Mouse (Mus musculus) fat pad, adult 2 months (tissue): ENCODE measurements around the gene Rere.

ENCODE experiments used
- DNase-seq: peaks from one replicate; pipeline ENCODE4 v3.0.0-alpha.2; 2011; ENCODE audit warnings: low read depth, low spot score; ENCODE audit errors: extremely low read depth

The Rere gene

GRCm38 (mm10) chr4:150340796-150341525 is 59.5 kb downstream of the Rere start:
- no peak for DNase-seq

DNA sequence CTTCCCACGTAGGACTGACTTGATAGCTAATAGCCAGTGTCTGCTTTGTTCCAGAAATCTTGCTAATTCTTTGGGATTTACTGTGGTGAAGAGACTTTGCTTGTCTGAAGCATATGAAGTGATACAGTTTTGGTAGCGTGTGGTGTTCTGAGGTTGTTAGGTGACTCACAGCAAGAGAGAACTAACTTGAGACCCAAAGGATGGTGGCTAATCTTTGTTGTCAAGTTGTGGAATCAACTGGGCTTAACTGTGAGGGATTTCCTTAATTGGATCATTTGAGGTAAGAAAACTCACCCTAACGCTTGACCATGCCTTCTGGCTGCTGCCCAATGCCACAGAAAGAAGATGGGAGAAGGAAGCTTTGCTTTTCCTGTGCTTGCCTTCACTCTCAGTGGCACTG is 63.1 kb downstream of the Rere start:
- DNase-seq: no peak

DNA sequence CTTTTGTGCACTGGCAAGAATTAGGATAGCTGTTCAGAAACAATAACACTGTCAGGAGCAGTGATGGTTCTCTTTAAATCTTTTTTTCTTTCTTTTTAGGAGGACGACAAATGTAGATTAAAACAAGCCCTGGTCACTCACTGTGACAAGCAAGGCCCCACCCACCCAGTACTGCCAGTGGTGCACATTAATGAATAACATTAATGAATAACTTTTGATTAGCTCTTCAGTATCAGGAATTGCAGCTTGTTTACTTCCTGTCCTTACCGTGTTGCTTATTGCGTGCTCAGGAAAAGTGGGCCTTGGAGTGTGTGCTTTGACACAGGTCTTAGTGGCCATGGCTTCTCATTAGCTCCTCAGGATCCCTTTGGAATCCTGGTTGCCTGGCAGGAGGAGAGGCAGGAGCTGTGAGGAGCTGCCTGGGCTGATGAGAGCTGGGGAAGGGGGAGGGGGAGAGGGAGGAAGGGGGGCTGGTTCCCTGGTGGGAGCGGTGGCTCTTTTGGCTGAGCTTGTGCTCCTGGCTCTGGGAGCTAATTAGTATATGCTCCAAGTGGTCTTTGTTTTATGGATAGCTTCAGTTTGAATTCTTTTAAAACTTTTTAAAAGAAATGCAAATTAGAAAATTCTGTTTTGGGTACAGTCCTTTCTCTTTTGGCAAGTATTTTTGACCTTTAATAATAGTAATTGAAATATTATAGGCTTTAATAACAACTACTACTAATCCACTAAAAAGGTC is 65.4 kb downstream of the Rere start:
- DNase-seq: no peak

DNA sequence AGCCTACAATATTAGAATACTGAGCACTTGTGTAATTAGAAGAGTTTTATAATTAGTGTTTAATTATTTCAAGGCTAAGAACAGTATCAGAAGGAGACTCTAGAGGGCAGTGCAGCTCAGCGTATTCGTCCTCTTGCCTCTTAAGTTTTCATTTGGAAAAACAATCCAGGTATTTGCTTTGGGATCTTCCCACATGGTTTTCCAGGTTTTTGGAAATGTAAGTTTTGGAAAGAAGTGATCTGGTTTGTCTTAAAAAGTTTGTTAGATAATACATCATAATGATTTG is 65.9 kb downstream of the Rere start:
- no peak for DNase-seq

DNA sequence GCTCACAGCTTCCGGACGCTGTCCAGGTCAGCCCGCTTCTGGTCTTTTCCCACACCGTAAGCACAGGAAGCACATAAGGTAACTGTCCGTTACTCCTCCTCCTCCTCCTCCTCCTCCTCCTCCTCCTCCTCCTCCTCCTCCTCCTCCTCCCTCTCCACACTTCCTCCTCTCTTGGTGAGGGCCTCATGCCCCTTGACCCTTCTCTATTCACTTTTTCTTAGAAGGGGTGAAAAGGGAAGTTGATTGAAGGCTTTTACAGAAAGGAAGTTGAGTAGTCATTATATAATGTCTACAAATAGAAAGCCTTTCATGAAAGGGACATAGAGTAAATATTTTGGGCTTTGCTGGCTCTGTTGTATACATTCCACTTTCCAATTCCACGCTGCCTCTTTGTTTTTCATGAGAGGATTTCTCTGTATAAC is 68.2 kb downstream of the Rere start:
- DNase-seq: no peak

GRCm38 (mm10) chr4:150351419-150352075 is 70.1 kb downstream of the Rere start:
- DNase-seq: peak; percentile 90

GRCm38 (mm10) chr4:150352736-150353135 is 71.3 kb downstream of the Rere start:
- DNase-seq: no peak

GRCm38 (mm10) chr4:150353376-150353900 is 72.0 kb downstream of the Rere start:
- no peak for DNase-seq

DNA sequence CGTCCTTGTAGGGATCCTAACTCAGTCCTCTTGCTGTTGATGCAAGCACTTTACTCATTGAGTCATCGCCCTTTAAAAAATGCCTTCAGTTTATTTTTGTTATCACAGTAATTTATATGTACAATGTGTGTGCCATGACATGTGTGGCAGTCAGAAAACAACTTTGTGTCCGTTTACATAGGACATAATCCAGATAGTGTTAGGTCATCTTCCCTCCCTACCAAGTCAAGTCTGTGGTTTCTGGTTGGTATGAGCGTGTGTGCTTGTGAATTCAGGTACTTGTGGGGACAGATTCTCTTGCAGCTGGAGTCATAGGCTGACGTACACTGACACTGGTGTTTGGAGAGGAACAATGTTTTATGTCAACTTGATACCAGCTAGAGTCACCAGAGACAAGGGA is 74.4 kb downstream of the Rere start:
- no peak for DNase-seq

DNA sequence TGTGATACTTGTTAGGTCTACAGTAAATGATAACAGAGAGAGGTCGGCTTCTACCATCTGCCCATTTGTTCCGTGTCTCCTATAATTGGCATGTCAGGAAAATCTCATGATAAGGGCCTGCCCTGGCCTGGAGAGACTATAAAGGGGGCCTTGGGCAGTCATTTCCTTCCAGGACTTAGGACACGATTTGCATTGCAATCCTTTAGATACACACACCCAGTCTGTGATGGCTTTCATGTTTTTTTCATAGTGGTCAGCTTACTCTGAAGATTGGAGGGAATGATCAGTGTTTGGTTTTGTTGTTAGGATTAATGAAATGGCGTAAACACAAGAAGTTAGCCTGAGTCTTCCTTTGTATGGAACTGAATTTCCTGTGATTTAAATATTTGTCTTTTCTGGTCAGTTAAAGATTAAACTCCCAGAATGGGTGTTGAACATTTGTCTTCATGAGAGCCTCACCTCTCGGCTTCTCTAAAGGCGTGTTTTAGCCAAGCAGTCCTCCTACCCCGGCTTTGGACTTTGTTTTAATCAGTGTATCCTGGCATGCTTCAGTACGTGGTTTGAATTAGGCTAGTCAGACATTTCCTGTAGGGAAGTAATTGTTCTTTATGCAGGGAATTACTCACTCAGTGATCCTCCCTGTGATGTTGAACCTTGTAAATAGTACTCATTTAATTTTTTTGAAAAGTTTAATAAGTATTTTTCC is 80.7 kb downstream of the Rere start:
- DNase-seq: no peak

GRCm38 (mm10) chr4:150362858-150363257 is 81.4 kb downstream of the Rere start:
- no peak for DNase-seq

DNA sequence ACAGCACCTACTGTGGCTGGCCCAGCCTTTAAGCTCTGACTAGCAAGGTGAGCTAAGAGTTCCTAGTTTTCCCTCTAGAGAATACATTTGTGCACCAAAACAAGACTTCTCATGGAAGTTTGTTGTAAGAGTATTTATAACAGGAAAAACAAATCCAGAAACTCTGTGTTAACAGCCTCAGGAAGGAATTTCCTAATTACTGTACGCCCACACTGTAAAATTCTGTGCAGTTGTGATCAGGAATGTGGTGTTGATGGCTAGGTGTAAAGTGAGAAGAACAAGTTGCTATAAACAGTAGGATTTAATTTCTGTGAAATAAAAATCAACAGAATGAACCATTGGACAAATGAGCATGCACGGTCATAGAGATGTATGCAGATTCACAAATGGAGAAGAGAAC is 83.3 kb downstream of the Rere start:
- DNase-seq: no peak

DNA sequence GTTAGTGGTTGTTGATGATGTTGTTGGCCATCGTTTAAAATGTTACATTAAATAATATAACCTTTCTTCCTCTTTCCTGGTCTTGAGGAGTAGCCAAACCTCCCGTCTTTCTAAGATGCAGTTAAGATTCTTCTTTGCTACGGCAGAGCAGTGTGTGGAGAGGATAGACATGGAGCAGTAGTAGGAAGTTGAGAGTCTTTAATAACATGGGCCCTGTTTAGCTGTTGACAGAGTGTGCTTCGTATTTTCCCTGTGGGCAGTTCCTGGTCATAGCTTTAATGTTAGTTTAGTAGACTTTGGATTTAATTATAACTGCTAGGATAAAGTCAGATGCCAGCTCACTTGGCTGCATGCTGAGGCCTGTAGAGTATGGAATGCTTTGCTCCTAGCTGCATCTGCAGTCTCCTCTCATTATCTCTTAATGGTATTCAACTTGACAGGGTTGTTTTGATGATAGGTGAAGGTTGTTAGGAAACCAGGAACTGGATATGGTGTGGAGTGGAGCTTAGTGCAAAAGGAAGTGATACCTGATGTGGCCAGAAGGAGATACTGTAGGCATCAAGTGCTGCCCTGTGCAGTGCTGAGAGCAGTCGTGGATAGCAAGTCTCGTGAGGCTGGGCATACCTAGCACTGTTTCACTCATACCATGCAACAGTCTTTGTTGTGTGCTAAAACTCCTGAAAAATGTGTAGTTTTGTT is 85.2 kb downstream of the Rere start:
- peak; percentile 80 for DNase-seq

DNA sequence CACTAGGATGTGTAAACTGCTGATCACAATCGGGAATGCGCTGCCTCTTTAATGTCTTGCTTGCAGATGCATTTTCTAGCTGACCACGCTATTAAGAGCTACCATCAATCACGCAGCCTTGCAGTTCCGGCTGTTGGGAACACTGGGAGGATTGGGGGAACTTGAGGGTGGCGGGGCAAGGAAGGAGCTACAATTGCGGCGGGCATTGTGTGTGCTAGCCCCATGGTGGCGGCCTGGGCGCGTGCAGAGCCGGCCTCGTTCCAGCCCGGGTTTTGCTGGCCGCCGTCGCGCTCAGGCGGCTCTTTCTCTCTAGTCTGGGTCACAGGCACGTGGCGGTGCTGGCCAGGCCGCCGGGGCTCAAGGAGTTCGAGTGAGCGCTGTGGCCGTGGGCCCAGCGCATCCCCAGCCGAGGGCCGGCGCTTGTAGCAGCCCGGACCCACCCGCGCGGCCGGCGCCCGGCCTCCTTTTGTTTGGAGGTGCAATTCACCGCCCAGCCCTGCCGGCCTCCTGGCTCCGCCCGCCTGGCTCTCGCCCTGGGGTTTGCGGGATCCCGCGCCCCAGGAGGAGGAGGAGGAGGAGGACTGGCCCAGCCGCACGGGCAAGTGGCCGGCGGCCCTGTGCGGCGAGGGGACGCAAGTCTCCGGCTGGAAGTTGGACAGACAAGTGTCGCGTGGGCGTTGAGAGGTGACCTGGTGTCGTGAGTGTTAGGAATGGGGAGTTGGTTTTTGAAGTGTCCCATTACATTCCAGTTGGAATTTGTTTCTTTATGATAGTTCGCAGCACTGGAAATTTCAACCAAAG is 90.3 kb downstream of the Rere start:
- no peak for DNase-seq

GRCm38 (mm10) chr4:150372631-150373041 is 91.2 kb downstream of the Rere start:
- no peak for DNase-seq

GRCm38 (mm10) chr4:150373111-150374109 is 92.0 kb downstream of the Rere start:
- peak; percentile 92 for DNase-seq

DNA sequence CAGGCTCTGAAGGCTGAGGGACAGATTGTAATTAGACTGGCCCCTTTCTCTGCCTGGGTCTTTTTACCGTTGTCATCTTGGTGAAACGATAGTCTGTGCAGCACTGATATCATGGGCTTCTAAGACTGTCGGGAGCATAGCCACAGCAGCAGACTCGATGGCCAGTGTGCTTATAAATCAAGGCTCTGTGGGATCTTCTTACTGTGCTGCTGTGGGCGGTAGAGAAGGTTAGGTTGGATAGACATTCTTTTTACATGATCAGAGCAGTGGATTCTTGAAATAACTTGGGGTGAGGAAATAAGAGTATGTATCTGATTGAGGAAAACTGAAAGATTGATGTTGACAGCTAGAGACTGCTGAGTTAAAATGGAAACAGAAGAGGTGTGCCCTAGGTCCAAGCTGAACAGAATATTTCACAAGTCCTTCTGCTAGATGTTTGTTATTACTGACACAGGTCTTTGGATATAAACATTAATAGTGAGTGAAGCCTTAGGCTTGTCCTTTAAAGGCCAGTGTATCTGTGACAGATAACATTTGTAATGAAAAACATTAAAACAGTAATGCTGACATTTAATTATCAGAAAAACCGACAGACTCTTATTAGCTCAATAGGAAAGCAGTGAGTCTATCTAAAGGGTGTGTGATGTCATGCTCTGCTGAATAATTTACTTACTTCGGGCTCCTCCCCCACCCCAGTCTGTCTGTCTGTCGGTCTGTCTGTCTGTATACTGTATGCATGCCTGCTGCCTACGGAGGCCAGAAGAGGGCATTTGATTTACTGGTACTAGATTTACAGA is 93.4 kb downstream of the Rere start:
- no peak for DNase-seq

DNA sequence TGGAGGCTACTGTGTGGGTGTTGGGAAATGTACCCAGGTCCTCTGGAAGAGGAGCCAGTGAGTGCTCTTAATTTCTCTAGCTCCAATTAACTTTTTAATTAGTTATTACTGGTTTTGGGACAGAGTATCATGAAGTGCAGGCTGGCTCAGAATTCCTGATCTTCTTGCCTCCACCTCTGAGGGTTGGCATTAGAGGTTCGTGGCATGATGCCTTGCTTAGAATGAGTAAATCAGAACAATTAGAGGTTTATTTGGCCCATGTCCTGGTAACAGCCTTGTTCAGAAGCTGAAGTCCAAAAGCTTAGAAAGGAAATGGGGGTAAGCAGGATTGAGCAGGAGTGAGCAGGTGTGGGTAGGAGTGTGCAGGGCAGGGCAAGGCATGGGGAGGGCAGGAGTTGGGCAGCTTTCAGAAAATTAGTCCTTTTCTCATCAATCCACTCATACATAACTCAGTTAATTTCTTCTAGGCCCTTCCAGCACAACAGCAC is 94.0 kb downstream of the Rere start:
- DNase-seq: no peak
